Mouse (Mus musculus) small intestine, adult 2 months (tissue): Measurements from ENCODE around the gene Dock8.

Experiments
- CTCF ChIP-seq: fragments of 200-500 bp; IDR thresholded peaks from 2 replicates; pipeline ENCODE4 v1.5.1; 2012; ENCODE audit warnings: low read depth, mild to moderate bottlenecking, control low read depth, inconsistent platforms, low read length, moderate library complexity, mixed read lengths; ENCODE audit not compliant: insufficient replicate concordance, insufficient read length; ENCODE audit errors: extremely low read depth
- POLR2A ChIP-seq: fragments of 200-500 bp; IDR thresholded peaks from 2 replicates; pipeline ENCODE4 v1.6.1; 2012; ENCODE audit warnings: low read depth, mild to moderate bottlenecking, control low read depth, inconsistent platforms, low read length, moderate library complexity

GRCm38 (mm10) chr19:25155250-25155649 is 155.9 kb downstream of the Dock8 start:
- TF ChIP-seq CTCF: no peak
- no peak for TF ChIP-seq POLR2A
